Mouse (Mus musculus) hindbrain, embryonic 13.5 days (tissue): ENCODE measurements around the gene Unc13a. TPM values are rescaled to one million over a fixed set of nuclear protein-coding genes. Genes with fewer than 3 reads are reported as not detected.
"Not testable (repeated sequence)": the region's sequence is repeated elsewhere in the genome, so short reads cannot be mapped to it uniquely, and the experiment has no call there.

Source experiments
- ATAC-seq: fragments of 200-750 bp; cut with Nextera tagmentation; 2 replicates; pipeline ENCODE4 v1.8.0; 2017; ENCODE audit warnings: moderate TSS enrichment; ENCODE audit not compliant: low FRiP score
- H3K27ac ChIP-seq: fragments of 300-500 bp; sonication (generic); 2 replicates; pipeline ENCODE4 v1.5.1; 2015; ENCODE audit warnings: inconsistent platforms, mild to moderate bottlenecking, moderate library complexity
- H3K27me3 ChIP-seq: fragments of 300-500 bp; sonication (generic); 2 replicates; pipeline ENCODE4 v1.6.1; 2015; ENCODE audit warnings: mild to moderate bottlenecking, inconsistent platforms
- H3K36me3 ChIP-seq: fragments of 300-500 bp; sonication (generic); 2 replicates; pipeline ENCODE4 v1.6.1; 2015; ENCODE audit warnings: mild to moderate bottlenecking, inconsistent platforms
- H3K4me1 ChIP-seq: fragments of 300-500 bp; sonication (generic); replicated peaks from 2 replicates; pipeline ENCODE4 v1.6.1; 2015; ENCODE audit warnings: inconsistent platforms
- H3K4me2 ChIP-seq: fragments of 300-500 bp; sonication (generic); 2 replicates; pipeline ENCODE4 v1.6.1; 2015; ENCODE audit warnings: inconsistent platforms, mild to moderate bottlenecking, moderate library complexity
- H3K4me3 ChIP-seq: fragments of 300-500 bp; sonication (generic); 2 replicates; pipeline ENCODE4 v1.5.1; 2015; ENCODE audit warnings: mild to moderate bottlenecking, inconsistent platforms
- H3K9ac ChIP-seq: fragments of 300-500 bp; sonication (generic); 2 replicates; pipeline ENCODE4 v1.6.1; 2015; ENCODE audit warnings: mild to moderate bottlenecking, inconsistent platforms
- H3K9me3 ChIP-seq: fragments of 300-500 bp; sonication (generic); 2 replicates; pipeline ENCODE4 v1.6.1; 2016; ENCODE audit warnings: inconsistent platforms
- WGBS: fragments of 180-500 bp; shearing (Covaris S2); methylation state at CpG from one replicate; pipeline ENCODE4 v1.1.7; 2015; 5-methylcytosine and 5-hydroxymethylcytosine counted together
- polyA plus RNA-seq: library from polyadenylated mRNA; unstranded; fragments of >200 nt; fragmentation: Nextera tagmentation; extraction: Ambion mirVana; gene quantifications from 2 replicates; pipeline ENCODE4 v1.2.1, GENCODE M21; 2015

The Unc13a gene
- polyA plus RNA-seq, 1 experiment from 2014 or later: 18.9 TPM

DNA sequence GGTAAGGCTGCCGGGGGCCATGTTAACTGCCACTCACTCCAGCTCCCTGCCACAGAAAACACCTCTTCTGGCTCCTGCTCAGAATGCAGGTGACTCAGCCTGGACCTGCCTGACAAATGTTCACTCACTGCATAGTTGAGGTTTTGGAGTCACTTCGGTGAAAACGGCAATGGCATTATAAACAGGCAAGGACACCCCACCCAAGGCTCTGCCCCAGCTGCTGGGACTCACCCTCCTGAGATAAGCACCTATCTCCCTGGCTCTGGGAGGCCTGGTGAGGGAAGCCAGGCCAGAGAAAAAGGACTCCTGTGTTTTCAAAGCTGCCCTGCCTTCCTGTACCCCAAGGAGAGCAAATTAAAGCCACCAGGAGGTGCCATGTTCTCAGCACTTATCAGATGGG is 31.4 kb upstream of the Unc13a start:
- WGBS: 82% methylated on average over 3 of the region's 3 CpGs
- peaks cover 6% of the 10 kb centered on the region for H3K4me1 ChIP-seq
- no peak for ATAC-seq
- H3K4me3 ChIP-seq: no peak overlapping the region
- H3K27me3 ChIP-seq: peaks cover 83% of the 10 kb centered on the region
- no peaks in the 10 kb centered on the region for H3K9me3 ChIP-seq
- H3K27ac ChIP-seq: no peak overlapping the region
- H3K4me2 ChIP-seq: no peak overlapping the region
- H3K36me3 ChIP-seq: peaks cover 4% of the 10 kb centered on the region; the same call in 1 of the 2 replicates
- no peak overlapping the region for H3K9ac ChIP-seq

DNA sequence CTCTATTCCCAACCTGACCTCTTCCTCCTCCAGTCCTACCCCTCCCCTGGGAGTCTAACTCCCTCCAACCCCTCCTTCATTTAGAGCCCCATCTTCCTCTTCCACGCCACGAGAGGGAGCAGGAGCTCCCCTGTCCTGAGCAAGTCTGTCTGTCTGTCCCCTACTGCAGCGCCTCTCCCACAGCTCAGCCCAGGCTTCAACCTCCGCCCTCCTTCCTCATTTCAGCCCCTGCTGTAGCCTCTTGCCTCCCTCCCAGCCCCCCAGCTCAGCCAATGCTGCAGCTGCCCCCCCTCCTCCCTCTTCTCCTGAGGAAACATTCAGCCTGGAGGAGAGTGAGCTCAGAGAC is 30.5 kb upstream of the Unc13a start:
- Histone ChIP-seq H3K36me3 (no peaks in the 10 kb centered on the region), H3K4me3 (no peak overlapping the region), H3K4me1 (peaks cover 6% of the 10 kb centered on the region), H3K4me2 (no peak overlapping the region), H3K9ac (no peak overlapping the region), H3K9me3 (no peaks in the 10 kb centered on the region), H3K27ac (no peak overlapping the region), H3K27me3 (peaks cover 82% of the 10 kb centered on the region)
- WGBS: 25% methylated on average over 4 of the region's 4 CpGs
- no peak for ATAC-seq

GRCm38 (mm10) chr8:71701414-71702086 is 30.0 kb upstream of the Unc13a start, which contains the start of gene B3gnt3:
TSS of gene B3gnt3 (minus strand) at chr8:71701789.
- Histone ChIP-seq H3K27ac (no peak within 1 kb of the TSS), H3K4me3 (no peak within 1 kb of the TSS; the same call in 1 of the 2 replicates), H3K9me3 (no peaks in the 10 kb centered on the region), H3K9ac (0 out of 2 replicates have a peak within 1 kb of the TSS, but pooled peaks have one; percentile 19), H3K4me1 (peaks cover 6% of the 10 kb centered on the region), H3K27me3 (peaks cover 86% of the 10 kb centered on the region), H3K4me2 (peak within 1 kb of the TSS; percentile 21), H3K36me3 (no peaks in the 10 kb centered on the region)
- no peak for ATAC-seq
- 14% methylated on average over 32 of the region's 34 CpGs for WGBS

DNA sequence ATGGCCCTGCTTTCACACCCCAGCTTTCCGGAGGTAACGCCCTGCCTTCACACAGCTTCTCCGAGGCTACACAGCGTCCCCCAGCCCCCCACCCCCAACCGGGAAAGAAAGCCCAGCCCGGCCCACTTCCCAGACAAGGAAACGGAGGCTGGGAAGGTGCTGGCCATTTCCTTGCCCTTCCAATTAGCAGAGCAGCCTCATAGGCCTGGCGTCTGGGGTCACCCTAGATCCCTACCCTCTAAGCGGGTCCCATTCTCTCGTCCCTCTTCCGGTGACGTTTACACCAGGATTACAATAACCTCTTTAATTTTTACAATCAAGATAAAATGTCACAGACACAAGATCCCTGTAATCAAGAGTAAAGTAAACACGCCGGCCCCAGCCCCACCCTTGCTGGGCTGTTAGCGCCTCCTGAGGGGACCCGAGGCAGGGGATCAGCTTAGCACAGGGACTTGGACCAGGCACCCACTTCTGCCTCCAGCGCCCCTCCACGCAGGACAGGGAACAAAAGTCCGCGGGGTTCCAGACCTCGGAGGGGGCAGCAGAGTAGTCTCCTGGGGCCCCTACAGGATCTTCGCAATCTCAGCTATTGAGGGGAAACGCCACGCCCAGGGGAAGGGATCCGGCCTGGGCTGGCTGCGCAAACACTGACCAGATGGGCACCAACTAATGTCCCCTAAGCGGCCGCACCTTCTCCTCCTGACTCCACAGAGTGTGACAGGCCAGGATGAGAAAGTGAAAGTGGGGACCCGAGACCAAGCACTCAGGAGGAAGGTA is 29.1 kb upstream of the Unc13a start:
- Histone ChIP-seq H3K9ac (0 out of 2 replicates have a peak overlapping the region, but pooled peaks have one; percentile 19), H3K9me3 (no peaks in the 10 kb centered on the region), H3K27ac (no peak overlapping the region), H3K36me3 (no peaks in the 10 kb centered on the region), H3K4me1 (peaks cover 6% of the 10 kb centered on the region), H3K27me3 (peaks cover 92% of the 10 kb centered on the region), H3K4me2 (peak overlapping the region; percentile 21), H3K4me3 (no peak overlapping the region; the same call in 1 of the 2 replicates)
- 11% methylated on average over 29 of the region's 29 CpGs for WGBS
- ATAC-seq: no peak

DNA sequence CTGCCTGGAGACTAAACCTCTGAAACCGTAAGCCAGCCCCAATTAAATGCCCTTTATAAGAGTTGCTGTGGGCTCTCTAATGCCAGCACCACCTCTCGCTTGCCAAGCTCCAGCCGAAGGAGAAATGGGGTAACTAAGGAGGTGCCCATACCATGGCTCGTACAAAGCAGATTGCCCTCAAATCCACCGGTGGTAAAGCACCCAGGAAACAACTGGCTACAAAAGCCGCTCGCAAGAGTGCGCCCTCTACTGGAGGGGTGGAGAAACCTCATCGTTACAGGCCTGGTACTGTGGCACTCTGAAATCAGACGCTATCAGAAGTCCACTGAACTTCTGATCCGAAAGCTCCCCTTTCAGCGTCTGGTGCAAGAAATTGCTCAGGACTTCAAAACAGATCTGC is 23.9 kb upstream of the Unc13a start:
- Histone ChIP-seq H3K27me3 (peaks cover 94% of the 10 kb centered on the region), H3K4me1 (peaks cover 15% of the 10 kb centered on the region)
- H3K9me3 ChIP-seq, H3K27ac ChIP-seq, H3K4me3 ChIP-seq, H3K9ac ChIP-seq, ATAC-seq, H3K36me3 ChIP-seq, H3K4me2 ChIP-seq: not testable (repeated sequence)
- WGBS: 65% methylated on average over 12 of the region's 12 CpGs

DNA sequence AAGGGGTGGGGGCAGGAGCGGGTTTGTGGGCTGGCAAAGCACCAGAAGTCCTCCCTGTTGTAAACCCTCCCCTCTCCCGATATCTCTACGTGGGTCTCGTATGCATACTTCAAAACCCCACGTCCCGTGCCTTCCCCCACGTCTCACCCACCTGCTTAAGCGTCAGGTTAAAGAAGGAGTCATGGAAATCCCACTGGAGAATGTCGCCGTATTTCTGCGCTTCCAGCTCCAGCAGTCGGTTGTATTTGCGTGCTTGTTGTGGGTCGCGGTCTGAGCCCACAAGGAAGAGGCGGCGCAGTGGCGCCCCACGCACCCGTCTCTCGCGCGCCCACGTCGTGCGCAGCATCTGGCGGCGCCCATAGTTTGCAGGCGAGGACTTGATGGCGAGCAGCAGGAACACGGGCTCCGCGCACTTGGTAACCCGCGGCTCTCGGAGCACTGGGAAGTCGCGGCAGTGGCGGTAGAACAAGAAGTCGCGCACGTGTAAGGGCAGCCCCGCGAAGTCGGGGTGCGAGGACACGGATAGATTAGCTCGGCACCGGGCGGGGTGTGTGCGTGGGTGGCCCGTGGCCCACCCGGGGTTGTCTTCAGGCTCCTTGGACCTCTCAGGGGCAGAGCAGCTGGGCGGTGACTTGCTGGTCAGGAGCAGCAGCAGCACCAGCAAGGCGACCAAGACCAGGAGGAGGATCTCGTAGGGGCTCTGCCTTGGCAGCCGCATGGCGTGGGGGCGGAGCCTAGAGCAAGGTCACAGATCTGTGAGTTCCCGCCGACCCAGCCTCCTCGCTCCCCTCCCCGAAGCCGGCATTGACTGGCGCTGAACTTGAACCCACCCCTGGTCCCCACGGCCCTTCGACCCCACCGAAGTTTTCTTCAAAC is 21.8 kb upstream of the Unc13a start:
- peaks cover 18% of the 10 kb centered on the region for H3K4me1 ChIP-seq
- H3K9me3 ChIP-seq: no peaks in the 10 kb centered on the region
- peak overlapping the region; percentile 24 for H3K4me3 ChIP-seq
- H3K36me3 ChIP-seq: no peaks in the 10 kb centered on the region
- WGBS: 10% methylated on average over 68 of the region's 68 CpGs
- peak overlapping the region; percentile 40 for H3K4me2 ChIP-seq
- ATAC-seq: peak; percentile 47; the same call in 1 of the 2 replicates
- peaks cover 94% of the 10 kb centered on the region for H3K27me3 ChIP-seq
- H3K9ac ChIP-seq: peak overlapping the region; percentile 24; the same call in 1 of the 2 replicates
- H3K27ac ChIP-seq: no peak overlapping the region

GRCm38 (mm10) chr8:71692509-71692908 is 21.0 kb upstream of the Unc13a start:
- Histone ChIP-seq H3K27me3 (peaks cover 97% of the 10 kb centered on the region), H3K4me2 (no peak overlapping the region), H3K9me3 (no peaks in the 10 kb centered on the region), H3K4me1 (peaks cover 23% of the 10 kb centered on the region), H3K36me3 (no peaks in the 10 kb centered on the region), H3K9ac (no peak overlapping the region), H3K27ac (no peak overlapping the region), H3K4me3 (peak overlapping the region; percentile 24; the same call in 1 of the 2 replicates)
- ATAC-seq: no peak
- 5% methylated on average over 30 of the region's 30 CpGs for WGBS

- ATAC-seq: no peak
- Histone ChIP-seq H3K4me1 (peaks cover 43% of the 10 kb centered on the region), H3K27me3 (peaks cover 100% of the 10 kb centered on the region), H3K4me3 (0 out of 2 replicates have a peak within 1 kb of the TSS, but pooled peaks have one; percentile 7), H3K9me3 (no peaks in the 10 kb centered on the region), H3K36me3 (no peaks in the 10 kb centered on the region), H3K4me2 (no peak within 1 kb of the TSS), H3K27ac (no peak within 1 kb of the TSS), H3K9ac (no peak within 1 kb of the TSS)
- WGBS: 6% methylated on average over 33 of the region's 33 CpGs
These were observed 17.5 kb upstream of the Unc13a start, which contains the start of gene Insl3 for GRCm38 (mm10) chr8:71689028-71689427. TSS of gene Insl3 (plus strand) at chr8:71689214.

DNA sequence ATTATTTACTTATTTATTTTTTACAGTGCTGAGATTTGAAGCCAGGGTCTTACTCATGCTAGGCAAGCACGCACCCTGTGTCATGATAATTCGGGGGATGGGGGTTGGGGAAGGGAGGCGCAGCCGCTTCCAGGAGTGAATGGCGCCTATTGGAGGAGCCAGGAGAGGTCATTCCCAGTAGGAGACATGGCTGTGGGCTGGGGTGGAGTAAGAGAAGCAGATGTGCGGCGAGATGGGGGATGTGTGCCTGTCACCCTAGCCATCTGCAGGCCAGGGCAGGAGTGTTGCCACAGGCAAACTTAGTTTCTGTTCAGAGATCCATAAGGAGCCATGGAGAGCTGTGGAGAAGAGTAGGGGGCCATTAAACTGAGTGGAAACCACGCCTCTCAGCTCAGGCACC is 16.1 kb upstream of the Unc13a start:
- Histone ChIP-seq H3K9ac (no peak overlapping the region), H3K27me3 (peaks cover 100% of the 10 kb centered on the region), H3K27ac (no peak overlapping the region), H3K4me1 (peaks cover 33% of the 10 kb centered on the region), H3K4me2 (no peak overlapping the region), H3K4me3 (no peak overlapping the region), H3K9me3 (no peaks in the 10 kb centered on the region), H3K36me3 (no peaks in the 10 kb centered on the region)
- no peak for ATAC-seq
- WGBS: 0% methylated on average over 8 of the region's 8 CpGs

GRCm38 (mm10) chr8:71686143-71686734 is 14.7 kb upstream of the Unc13a start:
- Histone ChIP-seq H3K27me3 (peaks cover 100% of the 10 kb centered on the region), H3K4me3 (peak overlapping the region; percentile 43), H3K4me1 (peaks cover 34% of the 10 kb centered on the region), H3K27ac (no peak overlapping the region), H3K9ac (peak overlapping the region; percentile 63), H3K4me2 (peak overlapping the region; percentile 63), H3K9me3 (no peaks in the 10 kb centered on the region), H3K36me3 (no peaks in the 10 kb centered on the region)
- WGBS: 2% methylated on average over 23 of the region's 23 CpGs
- peak; percentile 70 for ATAC-seq

- peak overlapping the region; percentile 63 for H3K9ac ChIP-seq
- 4% methylated on average over 29 of the region's 29 CpGs for WGBS
- H3K36me3 ChIP-seq: no peaks in the 10 kb centered on the region
- H3K27ac ChIP-seq: no peak overlapping the region
- peak overlapping the region; percentile 63 for H3K4me2 ChIP-seq
- no peaks in the 10 kb centered on the region for H3K9me3 ChIP-seq
- ATAC-seq: peak; percentile 44
- H3K4me3 ChIP-seq: peak overlapping the region; percentile 43
- peaks cover 100% of the 10 kb centered on the region for H3K27me3 ChIP-seq
- peaks cover 37% of the 10 kb centered on the region for H3K4me1 ChIP-seq
These were observed 14.0 kb upstream of the Unc13a start for GRCm38 (mm10) chr8:71685573-71685972.
